Mouse (Mus musculus) ES-E14 (cell line): ENCODE data around the gene Abcc6. TPM values are rescaled to one million over a fixed set of nuclear protein-coding genes. Genes with fewer than 3 reads are reported as not detected.

ENCODE experiments used
- DNase-seq: peaks from one replicate; pipeline ENCODE4 v3.0.0-alpha.2; 2013; ENCODE audit warnings: low read depth, low spot score
- H3K27ac ChIP-seq: 2 replicates; pipeline ENCODE4 v1.5.1; 2012; ENCODE audit warnings: low read depth, mild to moderate bottlenecking, low read length, moderate library complexity, mixed read lengths; ENCODE audit not compliant: poor library complexity, insufficient read depth, severe bottlenecking
- H3K36me3 ChIP-seq: 2 replicates; pipeline ENCODE4 v1.6.1; 2012; ENCODE audit warnings: mild to moderate bottlenecking, low read length, moderate library complexity, mixed read lengths; ENCODE audit not compliant: control insufficient read depth, poor library complexity, insufficient read depth, severe bottlenecking
- H3K4me1 ChIP-seq, 2 experiments: fragments of 150-350 bp in 1 of 2; sonication (generic) in 1 of 2; 2 replicates each; pipeline ENCODE4 v1.6.1; 2012; ENCODE audit warnings: low read length in 2 of 2, mild to moderate bottlenecking in 1 of 2, mixed read lengths in 1 of 2; ENCODE audit not compliant: control insufficient read depth in 2 of 2, insufficient read depth in 2 of 2, poor library complexity in 1 of 2
- H3K4me3 ChIP-seq, 2 experiments: fragments of 150-350 bp in 1 of 2; sonication (generic) in 1 of 2; 2 replicates each; pipeline ENCODE4 v1.5.1; 2012; ENCODE audit warnings: low read length in 2 of 2, low read depth in 1 of 2, mild to moderate bottlenecking in 1 of 2, mixed read lengths in 1 of 2; ENCODE audit not compliant: insufficient read depth in 1 of 2, poor library complexity in 1 of 2, severe bottlenecking in 1 of 2
- H3K9ac ChIP-seq: 2 replicates; pipeline ENCODE4 v1.6.1; 2012; ENCODE audit warnings: low read depth, mild to moderate bottlenecking, low read length, mixed read lengths; ENCODE audit not compliant: poor library complexity, insufficient read depth, severe bottlenecking
- H3K9me3 ChIP-seq: fragments of 150-350 bp; sonication (generic); 2 replicates; pipeline ENCODE4 v1.6.1; 2012; ENCODE audit warnings: low read depth, mild to moderate bottlenecking, low read length; ENCODE audit not compliant: control insufficient read depth, insufficient read depth
- CHD2 ChIP-seq: IDR thresholded peaks from 2 replicates; pipeline ENCODE4 v1.6.1; 2014; ENCODE audit warnings: mild to moderate bottlenecking, low read depth, low read length, inconsistent platforms
- HCFC1 ChIP-seq: IDR thresholded peaks from 2 replicates; pipeline ENCODE4 v1.6.1; 2012; ENCODE audit warnings: low read length, inconsistent platforms, borderline replicate concordance; ENCODE audit not compliant: insufficient read depth
- MAFK ChIP-seq: IDR thresholded peaks from 2 replicates; pipeline ENCODE4 v1.6.1; 2014; ENCODE audit warnings: mild to moderate bottlenecking, low read depth, low read length, inconsistent platforms; ENCODE audit not compliant: insufficient read depth
- ZC3H11A ChIP-seq: IDR thresholded peaks from 2 replicates; pipeline ENCODE4 v1.6.1; 2012; ENCODE audit warnings: low read depth, mild to moderate bottlenecking, inconsistent platforms, low read length, borderline replicate concordance
- ZNF384 ChIP-seq: IDR thresholded peaks from 2 replicates; pipeline ENCODE4 v1.6.1; 2012; ENCODE audit warnings: low read depth, low read length, inconsistent platforms
- in situ Hi-C, 2 experiments: fragments of 600-800 bp; cut with MboI; formaldehyde crosslinking; loops; one replicate each; pipeline ENCODE4 v1.15.1; 2025; ENCODE audit warnings: low sequenced_read_pairs in 2 of 2, inconsistent platforms in 1 of 2; ENCODE audit not compliant: unreplicated experiment in 2 of 2
- total RNA-seq: library from RNA; depleted of rRNA; stranded (reverse); fragments of 300-350 nt; gene quantifications from 2 replicates; pipeline ENCODE4 v1.2.3, GENCODE M21; 2012

Gene Abcc6
- total RNA-seq, 1 experiment, result 4.7 TPM

GRCm38 (mm10) chr7:46049981-46050380 is 19.9 kb upstream of the Abcc6 start:
- H3K36me3 ChIP-seq, result peaks cover 45% of the 10 kb centered on the region

GRCm38 (mm10) chr7:46047873-46048562 is 17.9 kb upstream of the Abcc6 start:
- Histone ChIP-seq H3K36me3 (peaks cover 39% of the 10 kb centered on the region), H3K9ac (no peak overlapping the region), H3K27ac (no peak overlapping the region), H3K4me3 (no peak overlapping the region), H3K9me3 (no peaks in the 10 kb centered on the region), H3K4me1 (no peaks in the 10 kb centered on the region)
- TF ChIP-seq ZNF384, result no peak
- no peak for TF ChIP-seq HCFC1
- no peak for TF ChIP-seq ZC3H11A
- no peak for TF ChIP-seq CHD2
- TF ChIP-seq MAFK, result no peak
- DNase-seq, result no peak
- in situ Hi-C loops, result no loop called here

More at GRCm38 (mm10) chr7:46049981-46050380, 19.9 kb upstream of the Abcc6 start:
- H3K9ac ChIP-seq, result no peak overlapping the region
- DNase-seq, result no peak
- in situ Hi-C loops, result no loop called here
- H3K4me3 ChIP-seq, result no peak overlapping the region
- H3K4me1 ChIP-seq, result no peaks in the 10 kb centered on the region
- TF ChIP-seq ZC3H11A (no peak), CHD2 (no peak), HCFC1 (no peak), ZNF384 (no peak), MAFK (no peak)
- no peak overlapping the region for H3K27ac ChIP-seq
- H3K9me3 ChIP-seq, result no peaks in the 10 kb centered on the region

GRCm38 (mm10) chr7:46045882-46046281 is 15.8 kb upstream of the Abcc6 start:
- Histone ChIP-seq H3K36me3 (peaks cover 54% of the 10 kb centered on the region), H3K4me1 (peaks cover 0 to 3% of the 10 kb centered on the region in 2 experiments; a peak in 1 of 4 replicates), H3K9me3 (no peaks in the 10 kb centered on the region), H3K9ac (no peak overlapping the region), H3K4me3 (no peak overlapping the region), H3K27ac (no peak overlapping the region)
- no peak for TF ChIP-seq CHD2
- DNase-seq, result no peak
- in situ Hi-C loops, result no loop called here

GRCm38 (mm10) chr7:46044106-46044505 is 14.0 kb upstream of the Abcc6 start:
- H3K9ac ChIP-seq, result no peak overlapping the region
- in situ Hi-C loops, result no loop called here
- H3K4me3 ChIP-seq, result no peak overlapping the region
- TF ChIP-seq ZC3H11A (no peak), MAFK (no peak), ZNF384 (no peak)
- H3K36me3 ChIP-seq, result peaks cover 45% of the 10 kb centered on the region
- no peaks in the 10 kb centered on the region for H3K9me3 ChIP-seq
- no peak for DNase-seq
- H3K4me1 ChIP-seq, result peaks cover 0 to 3% of the 10 kb centered on the region in 2 experiments; a peak in 1 of 4 replicates
- no peak overlapping the region for H3K27ac ChIP-seq

- TF ChIP-seq HCFC1, result no peak
- TF ChIP-seq ZC3H11A, result no peak
- TF ChIP-seq ZNF384, result no peak
- no peak for TF ChIP-seq CHD2
- no peak for TF ChIP-seq MAFK
- Histone ChIP-seq H3K9ac (no peak overlapping the region), H3K9me3 (no peaks in the 10 kb centered on the region), H3K36me3 (peaks cover 24% of the 10 kb centered on the region), H3K4me1 (peaks cover 0 to 4% of the 10 kb centered on the region in 2 experiments; a peak in 1 of 4 replicates), H3K4me3 (no peak overlapping the region), H3K27ac (no peak overlapping the region)
- DNase-seq, result no peak
- in situ Hi-C loops, result no loop called here
Measured at GRCm38 (mm10) chr7:46039873-46040272, 9.8 kb upstream of the Abcc6 start.
